Mouse (Mus musculus) heart, postnatal 0 days (tissue): ENCODE measurements at regions not wholly inside any gene's neighbourhood (a gene's known extent, or its start where the extent isn't known, plus 50 kb on each side); places are given as distances from the start of the nearest gene placed in this dataset.

Experiments
- ATAC-seq: fragments of 200-750 bp; cut with Nextera tagmentation; 2 replicates; pipeline ENCODE4 v1.8.0; 2017; ENCODE audit warnings: low read depth, moderate number of reproducible peaks, moderate library complexity; ENCODE audit not compliant: insufficient read depth
- DNase-seq: peaks from one replicate; pipeline ENCODE4 v3.0.0-alpha.2; 2016; ENCODE audit warnings: low spot score
- H3K27ac ChIP-seq: fragments of 300-500 bp; sonication (generic); 2 replicates; pipeline ENCODE4 v1.5.1; 2014; ENCODE audit warnings: low read depth, mild to moderate bottlenecking
- H3K27me3 ChIP-seq: fragments of 300-500 bp; sonication (generic); 2 replicates; pipeline ENCODE4 v1.6.1; 2014; ENCODE audit warnings: low read length, mixed read lengths; ENCODE audit not compliant: control insufficient read depth, insufficient read depth
- H3K36me3 ChIP-seq: fragments of 300-500 bp; sonication (generic); replicated peaks from 2 replicates; pipeline ENCODE4 v1.6.1; 2014; ENCODE audit warnings: low read length, mixed read lengths; ENCODE audit not compliant: control insufficient read depth, insufficient read depth
- H3K4me1 ChIP-seq: fragments of 300-500 bp; sonication (generic); 2 replicates; pipeline ENCODE4 v1.6.1; 2014; ENCODE audit warnings: antibody characterized with exemption; ENCODE audit not compliant: control insufficient read depth, insufficient read depth
- H3K4me2 ChIP-seq: fragments of 300-500 bp; sonication (generic); 2 replicates; pipeline ENCODE4 v1.6.1; 2014; ENCODE audit warnings: low read depth, mild to moderate bottlenecking, low read length, moderate library complexity
- H3K4me3 ChIP-seq: fragments of 300-500 bp; sonication (generic); 2 replicates; pipeline ENCODE4 v1.5.1; 2014; ENCODE audit warnings: low read depth, low read length
- H3K9ac ChIP-seq: fragments of 300-500 bp; sonication (generic); replicated peaks from 2 replicates; pipeline ENCODE4 v1.6.1; 2014; ENCODE audit warnings: low read depth, low read length, mixed read lengths
- H3K9me3 ChIP-seq: fragments of 300-500 bp; sonication (generic); replicated peaks from 2 replicates; pipeline ENCODE4 v1.6.1; 2016; ENCODE audit warnings: low read length; ENCODE audit not compliant: control insufficient read depth
- CTCF ChIP-seq: IDR thresholded peaks from 2 replicates; pipeline ENCODE4 v1.5.1; 2016; ENCODE audit warnings: antibody characterized with exemption, control low read depth, low read depth
- EP300 ChIP-seq: IDR thresholded peaks from 2 replicates; pipeline ENCODE4 v1.6.1; 2016; ENCODE audit warnings: antibody characterized with exemption, low read depth
- WGBS: fragments of 180-500 bp; shearing (Covaris S2); extraction: QIAGEN DNeasy Blood & Tissue Kit; methylation state at CpG from one replicate; pipeline ENCODE4 v1.1.7; 2014; 5-methylcytosine and 5-hydroxymethylcytosine counted together

DNA sequence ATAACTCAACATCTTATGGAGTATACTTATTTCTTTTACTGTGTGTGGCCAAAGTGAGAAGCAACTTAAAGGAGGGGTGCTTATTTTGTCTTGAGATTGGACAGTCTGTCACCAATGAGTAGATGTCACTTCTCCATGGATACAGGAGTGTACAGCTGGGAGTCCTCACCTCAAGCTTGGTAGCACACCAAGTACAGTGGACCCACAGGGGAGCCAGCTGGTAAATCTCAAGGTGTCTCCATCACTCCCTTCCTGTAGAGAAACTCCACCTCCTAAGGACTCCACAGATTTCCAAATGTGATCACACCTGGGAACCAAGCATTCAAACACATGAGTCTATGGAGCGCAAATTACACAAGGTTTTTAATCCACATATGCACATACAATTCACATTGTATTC, 105.8 kb upstream of the B3gat2 start:
- ATAC-seq (no peak), DNase-seq (no peak)
- H3K4me1 ChIP-seq, result no peaks in the 10 kb centered on the region
- 94% methylated on average over 1 of the region's 1 CpGs for WGBS
- no peaks in the 10 kb centered on the region for H3K36me3 ChIP-seq
- H3K27me3 ChIP-seq, result no peaks in the 10 kb centered on the region
- peaks cover 5% of the 10 kb centered on the region; the same call in 1 of the 2 replicates for H3K9me3 ChIP-seq
- H3K4me2 ChIP-seq, result no peak overlapping the region
- H3K9ac ChIP-seq, result no peak overlapping the region
- H3K27ac ChIP-seq, result no peak overlapping the region
- no peak for TF ChIP-seq EP300
- TF ChIP-seq CTCF, result no peak
- no peak overlapping the region for H3K4me3 ChIP-seq

DNA sequence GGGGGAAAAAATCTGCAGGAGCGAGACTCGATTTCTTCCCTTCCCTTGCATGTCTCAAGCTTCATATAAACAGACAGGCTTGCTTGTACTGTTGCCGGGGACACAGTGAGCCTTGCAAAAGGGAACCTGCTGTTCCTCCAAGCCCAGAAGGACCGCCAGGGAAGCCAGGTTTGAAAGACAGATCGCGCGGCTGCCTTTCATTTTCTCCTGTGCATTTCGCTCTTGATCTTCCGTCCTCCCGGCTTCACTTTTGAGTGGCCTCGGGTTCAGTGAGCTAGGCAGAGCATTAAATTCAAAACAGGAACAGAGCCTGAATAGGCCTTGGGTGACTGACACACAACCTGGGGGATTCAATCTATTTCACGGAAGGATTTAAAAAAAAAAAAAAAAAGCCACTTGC, 105.3 kb upstream of the B3gat2 start:
- Histone ChIP-seq H3K4me1 (no peaks in the 10 kb centered on the region), H3K4me3 (no peak overlapping the region), H3K27ac (no peak overlapping the region), H3K9me3 (peaks cover 5% of the 10 kb centered on the region; the same call in 1 of the 2 replicates), H3K4me2 (no peak overlapping the region), H3K27me3 (no peaks in the 10 kb centered on the region), H3K9ac (no peak overlapping the region), H3K36me3 (no peaks in the 10 kb centered on the region)
- ATAC-seq (no peak), DNase-seq (no peak)
- no peak for TF ChIP-seq EP300
- no peak for TF ChIP-seq CTCF
- 67% methylated on average over 12 of the region's 12 CpGs for WGBS

DNA sequence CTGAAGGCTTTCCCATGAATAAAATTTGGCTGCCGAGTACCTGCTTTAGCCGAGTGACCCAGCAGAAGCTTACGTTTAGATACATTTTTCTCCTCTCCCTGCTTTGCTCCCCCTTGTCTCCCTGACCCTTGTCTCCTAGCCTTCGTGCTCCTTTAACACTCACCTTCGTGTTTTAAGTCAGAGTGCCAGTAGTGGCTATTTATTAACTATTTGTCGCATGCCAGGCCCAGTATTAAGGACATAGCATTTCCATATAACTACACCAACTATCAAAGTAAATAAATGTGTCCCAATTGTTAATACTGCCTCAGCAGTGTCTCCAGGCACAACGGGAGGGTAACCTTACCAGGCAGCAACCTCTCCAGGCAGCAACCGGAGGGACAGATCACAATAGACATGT, 104.8 kb upstream of the B3gat2 start:
- ATAC-seq (no peak), DNase-seq (no peak)
- 77% methylated on average over 8 of the region's 8 CpGs for WGBS
- no peak overlapping the region for H3K27ac ChIP-seq
- H3K4me1 ChIP-seq, result no peaks in the 10 kb centered on the region
- TF ChIP-seq CTCF (no peak), EP300 (no peak)
- H3K9me3 ChIP-seq, result peaks cover 5% of the 10 kb centered on the region; the same call in 1 of the 2 replicates
- no peak overlapping the region for H3K4me3 ChIP-seq
- no peaks in the 10 kb centered on the region for H3K27me3 ChIP-seq
- H3K9ac ChIP-seq, result no peak overlapping the region
- no peaks in the 10 kb centered on the region for H3K36me3 ChIP-seq
- no peak overlapping the region for H3K4me2 ChIP-seq

DNA sequence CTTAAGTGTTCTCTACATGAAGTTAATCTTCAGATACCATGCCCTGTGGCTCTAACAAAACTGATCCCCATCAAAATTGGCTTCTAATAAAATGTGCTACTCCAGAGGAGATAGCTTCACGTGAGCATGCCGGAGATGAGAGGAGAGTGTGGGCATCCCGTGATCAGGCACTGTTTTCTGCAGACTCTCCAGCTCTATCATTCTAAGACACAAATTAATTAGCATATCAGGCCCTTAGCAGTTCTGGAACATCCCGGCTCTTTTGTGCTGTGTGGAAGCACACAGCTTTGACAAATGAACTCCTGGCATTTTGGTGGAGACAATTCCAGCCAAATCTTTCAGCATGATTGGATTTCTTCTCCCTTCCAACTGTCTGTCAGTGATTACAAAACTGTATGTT, 91.0 kb upstream of the B3gat2 start:
- Histone ChIP-seq H3K9me3 (no peaks in the 10 kb centered on the region), H3K4me3 (no peak overlapping the region), H3K27ac (no peak overlapping the region), H3K4me2 (no peak overlapping the region), H3K4me1 (no peaks in the 10 kb centered on the region), H3K36me3 (no peaks in the 10 kb centered on the region), H3K9ac (no peak overlapping the region), H3K27me3 (no peaks in the 10 kb centered on the region)
- no peak for ATAC-seq
- WGBS, result 75% methylated on average over 4 of the region's 4 CpGs
- TF ChIP-seq EP300, result no peak
- TF ChIP-seq CTCF, result no peak
- DNase-seq, result no peak

DNA sequence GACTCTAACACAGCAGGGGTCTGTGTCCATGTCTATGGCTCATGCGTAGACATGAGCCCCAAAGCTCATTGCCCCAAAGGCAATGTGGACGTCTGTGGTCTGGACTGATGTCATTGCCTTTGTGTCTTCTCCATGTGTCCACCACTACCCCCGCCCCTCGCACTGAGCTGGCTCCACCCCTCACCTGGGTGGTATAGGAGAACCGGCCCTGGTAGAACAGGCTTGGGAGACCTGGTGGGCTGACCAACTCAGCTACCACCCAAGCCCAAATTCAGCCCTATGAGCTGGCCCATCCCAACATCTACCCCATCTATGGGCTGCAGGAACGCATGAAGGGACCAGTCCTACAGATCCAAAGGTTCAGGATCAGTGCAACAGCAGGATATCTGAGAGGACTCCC, 87.2 kb upstream of the B3gat2 start:
- DNase-seq, result no peak
- Histone ChIP-seq H3K9ac (no peak overlapping the region), H3K27ac (no peak overlapping the region), H3K4me3 (no peak overlapping the region), H3K4me2 (no peak overlapping the region), H3K36me3 (no peaks in the 10 kb centered on the region), H3K27me3 (no peaks in the 10 kb centered on the region), H3K4me1 (no peaks in the 10 kb centered on the region), H3K9me3 (no peaks in the 10 kb centered on the region)
- 83% methylated on average over 6 of the region's 6 CpGs for WGBS
- TF ChIP-seq CTCF, result no peak
- no peak for TF ChIP-seq EP300
- no peak for ATAC-seq

DNA sequence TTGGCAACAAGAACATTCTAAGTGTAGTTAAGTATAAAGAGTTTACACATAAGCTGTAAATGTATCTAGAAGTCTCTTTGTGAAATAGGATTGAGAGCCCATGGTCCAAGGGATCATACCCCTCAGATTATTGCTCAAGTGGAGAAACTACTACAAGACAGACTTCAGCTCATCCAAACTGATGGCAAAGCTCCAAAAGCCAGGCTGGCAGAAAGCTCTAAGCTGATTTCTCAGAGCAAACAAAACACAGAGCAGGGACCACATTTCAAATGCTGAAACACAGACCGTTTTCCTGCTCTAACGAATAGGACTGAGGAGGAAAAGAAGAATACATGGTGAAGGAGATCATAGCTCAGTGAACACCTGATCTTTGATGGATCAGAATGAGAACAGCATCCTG, 85.3 kb upstream of the B3gat2 start:
- H3K4me2 ChIP-seq, result no peak overlapping the region
- H3K9ac ChIP-seq, result no peak overlapping the region
- TF ChIP-seq CTCF (no peak), EP300 (no peak)
- H3K4me3 ChIP-seq, result no peak overlapping the region
- H3K27me3 ChIP-seq, result no peaks in the 10 kb centered on the region
- no peaks in the 10 kb centered on the region for H3K36me3 ChIP-seq
- DNase-seq, result no peak
- WGBS, result 82% methylated on average over 2 of the region's 2 CpGs
- H3K4me1 ChIP-seq, result no peaks in the 10 kb centered on the region
- no peak overlapping the region for H3K27ac ChIP-seq
- no peak for ATAC-seq
- no peaks in the 10 kb centered on the region for H3K9me3 ChIP-seq
